Mouse (Mus musculus) spleen, adult 2 months (tissue): ENCODE data around the gene Rnf212b.

Source experiments
- CTCF ChIP-seq: fragments of 200-500 bp; IDR thresholded peaks from 2 replicates; pipeline ENCODE4 v1.5.1; 2011; ENCODE audit warnings: mild to moderate bottlenecking, inconsistent platforms; ENCODE audit not compliant: insufficient read depth, insufficient read length, insufficient replicate concordance; ENCODE audit errors: extremely low read depth
- POLR2A ChIP-seq: fragments of 200-500 bp; IDR thresholded peaks from 2 replicates; pipeline ENCODE4 v1.6.1; 2011; ENCODE audit warnings: low read depth, low read length, inconsistent platforms

- TF ChIP-seq CTCF (no peak), POLR2A (no peak)
These were observed 8.4 kb downstream of the Rnf212b start for GRCm38 (mm10) chr14:54822301-54822700.
